Mouse (Mus musculus) brain, embryonic 14.5 days (tissue): Measurements from ENCODE around the gene Gale.

Source experiments
- CTCF ChIP-seq: fragments of 200-500 bp; IDR thresholded peaks from 2 replicates; pipeline ENCODE4 v1.5.1; 2012; ENCODE audit warnings: inconsistent platforms, mild to moderate bottlenecking, moderate library complexity, borderline replicate concordance; ENCODE audit not compliant: insufficient read depth, insufficient read length; ENCODE audit errors: extremely low read depth
- POLR2A ChIP-seq: fragments of 200-500 bp; IDR thresholded peaks from 2 replicates; pipeline ENCODE4 v1.6.1; 2012; ENCODE audit warnings: mild to moderate bottlenecking, inconsistent platforms, borderline replicate concordance; ENCODE audit not compliant: poor library complexity, insufficient read depth, insufficient read length, severe bottlenecking; ENCODE audit errors: extremely low read depth

DNA sequence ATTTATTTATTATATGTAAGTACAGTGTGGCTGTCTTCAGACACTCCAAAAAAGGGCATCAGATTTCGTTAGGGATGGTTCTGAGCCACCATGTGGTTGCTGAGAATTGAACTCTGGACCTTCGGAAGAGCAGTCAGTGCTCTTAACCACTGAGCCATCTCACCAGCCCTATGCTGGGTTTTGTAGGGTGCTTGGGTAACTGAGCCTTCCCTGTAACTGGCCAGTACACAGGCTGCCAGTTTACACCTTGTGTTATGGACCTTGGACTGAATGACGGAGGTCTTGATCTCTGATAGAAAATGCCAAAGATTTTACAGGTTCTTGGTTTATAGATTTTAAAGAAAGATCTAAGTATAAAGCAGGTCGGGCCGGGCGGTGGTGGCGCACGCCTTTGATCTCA, 33.3 kb upstream of the Gale start:
- no peak for TF ChIP-seq CTCF
- TF ChIP-seq POLR2A: no peak
